23 mouse cellular contexts compared by ENCODE assay signal in genomic region chr8:106288732-106289131, GRCm38 (mm10). TPM values are rescaled to one million over a fixed set of nuclear protein-coding genes. Genes with fewer than 3 reads are reported as not detected.
DNase-seq lines count a peak whose midpoint lies in the region; ATAC-seq lines count a peak whose summit lies in the region.
"Had no signal": no experiment of that assay in that cellular context is flagged by ENCODE, and none has a peak within 500 bp of the region (broad histone marks: within the 10 kb centered on the region; RNA-seq: fewer than 3 reads in every experiment).

No protein-coding gene starts in this region.

- H3K9ac ChIP-seq in forebrain, embryonic 13.5 days: no peak overlapping the region
- no peak overlapping the region for H3K9ac ChIP-seq in neural tube, embryonic 13.5 days
- H3K9ac ChIP-seq in neural tube, embryonic 15.5 days (replicated peaks): no peak overlapping the region
- no peak overlapping the region for H3K9ac ChIP-seq in stomach, embryonic 16.5 days (ENCODE audit: low read length)
- no peak overlapping the region for H3K9ac ChIP-seq in forebrain, embryonic 15.5 days (replicated peaks)
- H3K9ac ChIP-seq: embryonic facial prominence, embryonic 12.5 days; forebrain, embryonic 12.5 days; heart, embryonic 13.5 days; hindbrain, embryonic 12.5 days had no signal

- no peak for ATAC-seq in forebrain, embryonic 13.5 days
- 0 out of 2 replicates have a peak, but pooled peaks have one; percentile 27 for ATAC-seq in neural tube, embryonic 13.5 days (ENCODE audit: low read depth)
- no peak for ATAC-seq in neural tube, embryonic 15.5 days (ENCODE audit: low FRiP score)
- no peak; the same call in 1 of the 2 replicates for ATAC-seq in stomach, embryonic 16.5 days (ENCODE audit: insufficient read depth, low FRiP score)
- no peak for ATAC-seq in forebrain, embryonic 15.5 days (replicated peaks)
- ATAC-seq: CD4-positive, CD25-positive, alpha-beta regulatory T cell, adult 4 months; hindbrain, embryonic 16.5 days had no signal

- 54% methylated on average over 2 of the region's 3 CpGs for WGBS in forebrain, embryonic 10.5 days
- 23% methylated on average over 2 of the region's 3 CpGs for WGBS in forebrain, embryonic 13.5 days
- WGBS in neural tube, embryonic 13.5 days: 47% methylated on average over 2 of the region's 3 CpGs
- WGBS in neural tube, embryonic 15.5 days: 32% methylated on average over 3 of the region's 3 CpGs
- WGBS in stomach, embryonic 16.5 days: 8% methylated on average over 3 of the region's 3 CpGs
- WGBS in forebrain, embryonic 15.5 days: 31% methylated on average over 2 of the region's 3 CpGs

- H3K36me3 ChIP-seq in forebrain, embryonic 10.5 days (replicated peaks): no peaks in the 10 kb centered on the region
- H3K36me3 ChIP-seq in forebrain, embryonic 13.5 days (ENCODE audit: poor library complexity, severe bottlenecking): peaks cover 11% of the 10 kb centered on the region; the same call in 1 of the 2 replicates
- H3K36me3 ChIP-seq in neural tube, embryonic 13.5 days: peaks cover 5% of the 10 kb centered on the region; the same call in 1 of the 2 replicates
- H3K36me3 ChIP-seq in neural tube, embryonic 15.5 days: no peaks in the 10 kb centered on the region; the same call in 1 of the 2 replicates
- H3K36me3 ChIP-seq in stomach, embryonic 16.5 days (ENCODE audit: control insufficient read depth, insufficient read depth, low read length): no peaks in the 10 kb centered on the region
- peaks cover 6% of the 10 kb centered on the region for H3K36me3 ChIP-seq in forebrain, embryonic 15.5 days
- H3K36me3 ChIP-seq: embryonic facial prominence, embryonic 12.5 days; forebrain, embryonic 12.5 days; G1E; heart, embryonic 13.5 days; hindbrain, embryonic 12.5 days had no signal

- DNase-seq in forebrain, embryonic 10.5 days (ENCODE audit: extremely low spot score, low spot score): no peak
- DNase-seq in right cerebral cortex, postnatal 36 days (ENCODE audit: low spot score in 2 of 2): no peak
- DNase-seq: adrenal gland, postnatal 14 days; B cell, adult 2 months; cerebellum, adult 11-12 months; cerebellum, adult 9-10 months; cerebellum, postnatal 25 days; gastrocnemius, adult 2 months; gastrocnemius, postnatal 25 days; heart, postnatal 10 days; heart, postnatal 4 days had no signal

- H3K27me3 ChIP-seq in forebrain, embryonic 10.5 days (ENCODE audit: poor library complexity, severe bottlenecking): no peaks in the 10 kb centered on the region
- H3K27me3 ChIP-seq in forebrain, embryonic 13.5 days: no peaks in the 10 kb centered on the region
- no peaks in the 10 kb centered on the region for H3K27me3 ChIP-seq in neural tube, embryonic 13.5 days
- H3K27me3 ChIP-seq in neural tube, embryonic 15.5 days (replicated peaks): no peaks in the 10 kb centered on the region
- no peaks in the 10 kb centered on the region for H3K27me3 ChIP-seq in stomach, embryonic 16.5 days (ENCODE audit: control insufficient read depth, insufficient read depth, low read length)
- no peaks in the 10 kb centered on the region for H3K27me3 ChIP-seq in forebrain, embryonic 15.5 days
- H3K27me3 ChIP-seq: embryonic facial prominence, embryonic 12.5 days; heart, embryonic 13.5 days; hindbrain, embryonic 12.5 days had no signal

- peak overlapping the region; percentile 15; the same call in 1 of the 2 replicates for H3K27ac ChIP-seq in forebrain, embryonic 10.5 days
- H3K27ac ChIP-seq in forebrain, embryonic 13.5 days: no peak overlapping the region
- no peak overlapping the region for H3K27ac ChIP-seq in neural tube, embryonic 13.5 days (replicated peaks)
- H3K27ac ChIP-seq in neural tube, embryonic 15.5 days (replicated peaks): no peak overlapping the region
- peak overlapping the region; percentile 46; the same call in 1 of the 2 replicates for H3K27ac ChIP-seq in stomach, embryonic 16.5 days (ENCODE audit: low read length)
- no peak overlapping the region for H3K27ac ChIP-seq in forebrain, embryonic 15.5 days (replicated peaks)
- H3K27ac ChIP-seq: embryonic facial prominence, embryonic 12.5 days; forebrain, embryonic 12.5 days; gastrocnemius, adult 2 months; heart, embryonic 13.5 days; hindbrain, embryonic 12.5 days had no signal

- no peaks in the 10 kb centered on the region for H3K9me3 ChIP-seq in forebrain, embryonic 10.5 days
- H3K9me3 ChIP-seq in forebrain, embryonic 13.5 days (replicated peaks): no peaks in the 10 kb centered on the region
- H3K9me3 ChIP-seq in neural tube, embryonic 13.5 days: no peaks in the 10 kb centered on the region
- no peaks in the 10 kb centered on the region for H3K9me3 ChIP-seq in neural tube, embryonic 15.5 days (replicated peaks)
- H3K9me3 ChIP-seq in stomach, embryonic 16.5 days (replicated peaks; ENCODE audit: control insufficient read depth, low read length): no peaks in the 10 kb centered on the region
- no peaks in the 10 kb centered on the region for H3K9me3 ChIP-seq in forebrain, embryonic 15.5 days
- H3K9me3 ChIP-seq: embryonic facial prominence, embryonic 12.5 days; forebrain, embryonic 12.5 days; G1E; heart, embryonic 13.5 days; hindbrain, embryonic 12.5 days had no signal

- no peak overlapping the region for H3K4me2 ChIP-seq in forebrain, embryonic 13.5 days
- H3K4me2 ChIP-seq in neural tube, embryonic 13.5 days: no peak overlapping the region
- no peak overlapping the region for H3K4me2 ChIP-seq in neural tube, embryonic 15.5 days
- no peak overlapping the region for H3K4me2 ChIP-seq in stomach, embryonic 16.5 days (ENCODE audit: low read depth, low read length)
- H3K4me2 ChIP-seq in forebrain, embryonic 15.5 days (replicated peaks): no peak overlapping the region
- H3K4me2 ChIP-seq: embryonic facial prominence, embryonic 12.5 days; forebrain, embryonic 12.5 days; heart, embryonic 13.5 days; hindbrain, embryonic 12.5 days had no signal

- H3K4me1 ChIP-seq in forebrain, embryonic 10.5 days: peaks cover 20% of the 10 kb centered on the region
- peaks cover 18% of the 10 kb centered on the region; the same call in 1 of the 2 replicates for H3K4me1 ChIP-seq in forebrain, embryonic 13.5 days
- peaks cover 28% of the 10 kb centered on the region for H3K4me1 ChIP-seq in neural tube, embryonic 13.5 days (replicated peaks)
- H3K4me1 ChIP-seq in neural tube, embryonic 15.5 days: peaks cover 17% of the 10 kb centered on the region
- H3K4me1 ChIP-seq in stomach, embryonic 16.5 days (ENCODE audit: control insufficient read depth, insufficient read depth, low read length): peaks cover 13% of the 10 kb centered on the region
- H3K4me1 ChIP-seq in forebrain, embryonic 15.5 days: peaks cover 2% of the 10 kb centered on the region; the same call in 1 of the 2 replicates
- H3K4me1 ChIP-seq: embryonic facial prominence, embryonic 12.5 days; heart, embryonic 13.5 days had no signal

- no peak overlapping the region for H3K4me3 ChIP-seq in forebrain, embryonic 10.5 days
- H3K4me3 ChIP-seq in forebrain, embryonic 13.5 days: no peak overlapping the region
- no peak overlapping the region for H3K4me3 ChIP-seq in neural tube, embryonic 13.5 days
- no peak overlapping the region for H3K4me3 ChIP-seq in neural tube, embryonic 15.5 days (replicated peaks)
- H3K4me3 ChIP-seq in stomach, embryonic 16.5 days (replicated peaks; ENCODE audit: low read length): no peak overlapping the region
- no peak overlapping the region for H3K4me3 ChIP-seq in forebrain, embryonic 15.5 days
- H3K4me3 ChIP-seq: embryonic facial prominence, embryonic 12.5 days; forebrain, embryonic 12.5 days; gastrocnemius, adult 2 months; heart, embryonic 13.5 days; hindbrain, embryonic 12.5 days had no signal

RNA-seq across cellular contexts. Expression of gene Smpd3, which starts 49.1 kb away (rescaled TPM):
- 5.3 and 6.2 TPM in 2 replicates for polyA plus RNA-seq in forebrain, embryonic 10.5 days (2016; fragmentation: Nextera tagmentation; extraction: Ambion mirVana)
- polyA plus RNA-seq in forebrain, embryonic 13.5 days (2015; fragmentation: Nextera tagmentation; extraction: Ambion mirVana): 31.4 and 34.6 TPM in 2 replicates
- 39.4 and 40.2 TPM in 2 replicates for polyA plus RNA-seq in neural tube, embryonic 13.5 days (2015; fragmentation: Nextera tagmentation; extraction: Ambion mirVana)
- 45.1 and 50.1 TPM in 2 replicates for polyA plus RNA-seq in neural tube, embryonic 15.5 days (2015; fragmentation: Nextera tagmentation; extraction: Ambion mirVana)
- 24.5 and 30.8 TPM in 2 replicates for polyA plus RNA-seq in stomach, embryonic 16.5 days (2015; fragmentation: Nextera tagmentation; extraction: Ambion mirVana)
- polyA plus RNA-seq in forebrain, embryonic 15.5 days (2015; fragmentation: Nextera tagmentation; extraction: Ambion mirVana): 47.4 and 49.3 TPM in 2 replicates
- polyA plus RNA-seq: G1E had no signal

Comparison
In these comparisons a context has a peak if more than half of its experiments do, and no peak if none do; other contexts are left out.
1. H3K27ac ChIP-seq: peak in forebrain, embryonic 10.5 days (single experiment) and stomach, embryonic 16.5 days (single experiment); none in forebrain, embryonic 13.5 days (single experiment), neural tube, embryonic 13.5 days (single experiment), neural tube, embryonic 15.5 days (single experiment) and forebrain, embryonic 15.5 days (single experiment).